Mouse (Mus musculus) liver, embryonic 14.5 days (tissue): ENCODE measurements at regions not wholly inside any gene's neighbourhood (a gene's known extent, or its start where the extent isn't known, plus 50 kb on each side); places are given as distances from the start of the nearest gene placed in this dataset.

ENCODE experiments used
- CTCF ChIP-seq: IDR thresholded peaks from 2 replicates; pipeline ENCODE4 v1.5.1; 2016; ENCODE audit warnings: antibody characterized with exemption, low read depth, control low read depth
- EP300 ChIP-seq: IDR thresholded peaks from 2 replicates; pipeline ENCODE4 v1.6.1; 2016; ENCODE audit warnings: antibody characterized with exemption, low read depth

GRCm38 (mm10) chr2:131417472-131417871, 64.8 kb upstream of the Rnf24 start:
- TF ChIP-seq EP300 (no peak), CTCF (no peak)
